Mouse (Mus musculus) liver, embryonic 14.5 days (tissue): Measurements from ENCODE around the gene Cox10. TPM values are rescaled to one million over a fixed set of nuclear protein-coding genes. Genes with fewer than 3 reads are reported as not detected.

ENCODE experiments used
- ATAC-seq: fragments of 200-750 bp; cut with Nextera tagmentation; 2 replicates; pipeline ENCODE4 v1.8.0; 2017; ENCODE audit warnings: moderate number of reproducible peaks, mild to moderate bottlenecking, moderate library complexity; ENCODE audit not compliant: insufficient read depth
- DNase-seq, 3 experiments: peaks; one replicate each; pipeline ENCODE4 v3.0.0-alpha.2; 2012 to 2013; ENCODE audit warnings: low read depth in 3 of 3, low spot score in 3 of 3
- H3K27ac ChIP-seq: fragments of 300-500 bp; sonication (generic); 2 replicates; pipeline ENCODE4 v1.5.1; 2014; ENCODE audit warnings: moderate library complexity, mild to moderate bottlenecking, control low read depth, inconsistent platforms
- H3K27me3 ChIP-seq: fragments of 300-500 bp; sonication (generic); 2 replicates; pipeline ENCODE4 v1.6.1; 2014; ENCODE audit warnings: mild to moderate bottlenecking, low read length, moderate library complexity; ENCODE audit not compliant: control insufficient read depth, insufficient read depth
- H3K36me3 ChIP-seq: fragments of 300-500 bp; sonication (generic); replicated peaks from 2 replicates; pipeline ENCODE4 v1.6.1; 2014; ENCODE audit warnings: low read depth; ENCODE audit not compliant: control insufficient read depth, insufficient read depth
- H3K4me1 ChIP-seq, 2 experiments: fragments of 200-500 bp in 1 of 2; fragments of 300-500 bp in 1 of 2; sonication (generic) in 1 of 2; replicated peaks; 2 replicates each; pipeline ENCODE4 v1.6.1; 2012 to 2014; ENCODE audit warnings: antibody characterized with exemption in 1 of 2, inconsistent platforms in 1 of 2, low read length in 1 of 2; ENCODE audit not compliant: control insufficient read depth in 2 of 2, insufficient read depth in 2 of 2
- H3K4me2 ChIP-seq: fragments of 300-500 bp; sonication (generic); 2 replicates; pipeline ENCODE4 v1.6.1; 2014; ENCODE audit warnings: low read depth, mild to moderate bottlenecking, control low read depth, moderate library complexity
- H3K4me3 ChIP-seq, 2 experiments: fragments of 200-500 bp in 1 of 2; fragments of 300-500 bp in 1 of 2; sonication (generic) in 1 of 2; 2 replicates each; pipeline ENCODE4 v1.5.1; 2012 to 2014; ENCODE audit warnings: low read depth in 2 of 2, low read length in 2 of 2, mild to moderate bottlenecking in 2 of 2, control low read depth in 1 of 2, inconsistent platforms in 1 of 2, moderate library complexity in 1 of 2; ENCODE audit not compliant: insufficient read depth in 1 of 2
- H3K9ac ChIP-seq: fragments of 300-500 bp; sonication (generic); replicated peaks from 2 replicates; pipeline ENCODE4 v1.6.1; 2014; ENCODE audit warnings: mild to moderate bottlenecking, control low read depth, moderate library complexity
- H3K9me3 ChIP-seq: fragments of 300-500 bp; sonication (generic); 2 replicates; pipeline ENCODE4 v1.6.1; 2016; ENCODE audit warnings: low read length, mixed read lengths; ENCODE audit not compliant: control insufficient read depth
- CTCF ChIP-seq: IDR thresholded peaks from 2 replicates; pipeline ENCODE4 v1.5.1; 2016; ENCODE audit warnings: antibody characterized with exemption, low read depth, control low read depth
- EP300 ChIP-seq: IDR thresholded peaks from 2 replicates; pipeline ENCODE4 v1.6.1; 2016; ENCODE audit warnings: antibody characterized with exemption, low read depth
- WGBS: fragments of 180-500 bp; shearing (Covaris S2); extraction: QIAGEN DNeasy Blood & Tissue Kit; methylation state at CpG from one replicate; pipeline ENCODE4 v1.1.7; 2014; ENCODE audit not compliant: insufficient replicate concordance; 5-methylcytosine and 5-hydroxymethylcytosine counted together
- polyA plus RNA-seq, 2 experiments: library from polyadenylated mRNA; depleted of rRNA in 1 of 2; stranded (reverse) in 1 of 2; unstranded in 1 of 2; fragments of >200 nt; fragmentation: Nextera tagmentation in 1 of 2; extraction: Ambion mirVana in 1 of 2; gene quantifications; 2 replicates each; pipeline versions ENCODE4 v1.2.1 to v1.2.3; 2012 to 2014

Gene Cox10
- polyA plus RNA-seq, 2 experiments = 4.3 to 9.2 TPM

- Histone ChIP-seq H3K9me3 (no peaks in the 10 kb centered on the region), H3K4me1 (peaks cover 3 to 9% of the 10 kb centered on the region in 2 experiments; a peak in 2 of 4 replicates), H3K9ac (no peak overlapping the region), H3K4me2 (no peak overlapping the region), H3K4me3 (no peak overlapping the region), H3K27me3 (no peaks in the 10 kb centered on the region), H3K36me3 (no peaks in the 10 kb centered on the region), H3K27ac (no peak overlapping the region)
- ATAC-seq = no peak
- 72% methylated on average over 9 of the region's 9 CpGs for WGBS
- TF ChIP-seq CTCF = no peak
- no peak for TF ChIP-seq EP300
- DNase-seq = no peak
Observed at GRCm38 (mm10) chr11:64022403-64023047, 56.7 kb downstream of the Cox10 start.

GRCm38 (mm10) chr11:64019235-64019634 is 60.0 kb downstream of the Cox10 start:
- Histone ChIP-seq H3K36me3 (no peaks in the 10 kb centered on the region), H3K9ac (no peak overlapping the region), H3K9me3 (no peaks in the 10 kb centered on the region), H3K27ac (no peak overlapping the region), H3K4me3 (no peak overlapping the region), H3K27me3 (no peaks in the 10 kb centered on the region), H3K4me2 (no peak overlapping the region), H3K4me1 (peaks cover 3 to 9% of the 10 kb centered on the region in 2 experiments; a peak in 2 of 4 replicates)
- ATAC-seq (peak; percentile 28; the same call in 1 of the 2 replicates), DNase-seq (no peak)
- 26% methylated on average over 8 of the region's 8 CpGs for WGBS
- peak; percentile 62; the same call in 1 of the 2 replicates for TF ChIP-seq EP300
- no peak for TF ChIP-seq CTCF

GRCm38 (mm10) chr11:64018165-64018564 is 61.1 kb downstream of the Cox10 start:
- DNase-seq = no peak
- Histone ChIP-seq H3K27ac (no peak overlapping the region), H3K27me3 (no peaks in the 10 kb centered on the region), H3K9ac (no peak overlapping the region), H3K9me3 (no peaks in the 10 kb centered on the region), H3K36me3 (no peaks in the 10 kb centered on the region), H3K4me2 (no peak overlapping the region), H3K4me1 (peaks cover 3 to 8% of the 10 kb centered on the region in 2 experiments; a peak in 2 of 4 replicates), H3K4me3 (no peak overlapping the region)
- no peak for TF ChIP-seq CTCF
- no peak for TF ChIP-seq EP300
- 46% methylated on average over 5 of the region's 5 CpGs for WGBS
- ATAC-seq = no peak

GRCm38 (mm10) chr11:64015309-64015708 is 64.0 kb downstream of the Cox10 start:
- DNase-seq = no peak
- Histone ChIP-seq H3K4me2 (no peak overlapping the region), H3K9me3 (no peaks in the 10 kb centered on the region), H3K27ac (no peak overlapping the region), H3K27me3 (no peaks in the 10 kb centered on the region), H3K9ac (no peak overlapping the region), H3K4me3 (no peak overlapping the region), H3K4me1 (peaks cover 7 to 16% of the 10 kb centered on the region in 2 experiments), H3K36me3 (no peaks in the 10 kb centered on the region)
- no peak for TF ChIP-seq CTCF
- no peak for TF ChIP-seq EP300
- 59% methylated on average over 6 of the region's 6 CpGs for WGBS
- no peak for ATAC-seq

- H3K9me3 ChIP-seq = no peaks in the 10 kb centered on the region
- H3K4me1 ChIP-seq = peaks cover 8 to 9% of the 10 kb centered on the region in 2 experiments
- DNase-seq (peak; percentile 55 to 56 (median 55)), ATAC-seq (peak; percentile 94)
- H3K27ac ChIP-seq = peak overlapping the region; percentile 14; the same call in 1 of the 2 replicates
- WGBS = 29% methylated on average over 22 of the region's 22 CpGs
- no peaks in the 10 kb centered on the region for H3K36me3 ChIP-seq
- peak overlapping the region; percentile 47 for H3K4me2 ChIP-seq
- H3K27me3 ChIP-seq = no peaks in the 10 kb centered on the region
- TF ChIP-seq CTCF = no peak
- TF ChIP-seq EP300 = peak; percentile 87
- no peak overlapping the region for H3K9ac ChIP-seq
- H3K4me3 ChIP-seq = no peak overlapping the region
Observed at GRCm38 (mm10) chr11:64010724-64011496, 68.4 kb downstream of the Cox10 start.
